Mouse (Mus musculus): ENCODE results near the gene Gm47189.
"Not testable (repeated sequence)": the region's sequence is repeated elsewhere in the genome, so short reads cannot be mapped to it uniquely, and the experiment has no call there.

The Gm47189 gene

GRCm38 (mm10) chr14:41772341-41772740 lies at the start of gene Gm47189:
Gm47189 (minus strand) TSS chr14:41772441.
- DNase-seq, result not testable (repeated sequence)

- DNase-seq, result peak in 1 of 2 experiments; percentile 3
Measured at GRCm38 (mm10) chr14:41755931-41756330, 16.3 kb downstream of the Gm47189 start.

- DNase-seq, result not testable (repeated sequence)
Measured at GRCm38 (mm10) chr14:41750514-41750913, 21.7 kb downstream of the Gm47189 start, which contains the start of gene Gm7929. Gm7929 (minus strand) TSS chr14:41750614.

- DNase-seq, result not testable (repeated sequence)
Measured at GRCm38 (mm10) chr14:41723437-41723836, 48.8 kb downstream of the Gm47189 start.

- DNase-seq, result peak in 1 of 2 experiments; percentile 11
Measured at GRCm38 (mm10) chr14:41717180-41717579, 55.1 kb downstream of the Gm47189 start.

All from lung, postnatal 4 days (tissue).